Mouse (Mus musculus): ENCODE results near the gene Rd3l. TPM values are rescaled to one million over a fixed set of nuclear protein-coding genes. Genes with fewer than 3 reads are reported as not detected.

The Rd3l gene
- not detected for polyA plus RNA-seq (2014; fragmentation: Illumina TruSeq; extraction: RNeasy Lipid Tissue Mini Kit (QIAGEN cat#74804); ENCODE audit: low replicate concordance)

DNA sequence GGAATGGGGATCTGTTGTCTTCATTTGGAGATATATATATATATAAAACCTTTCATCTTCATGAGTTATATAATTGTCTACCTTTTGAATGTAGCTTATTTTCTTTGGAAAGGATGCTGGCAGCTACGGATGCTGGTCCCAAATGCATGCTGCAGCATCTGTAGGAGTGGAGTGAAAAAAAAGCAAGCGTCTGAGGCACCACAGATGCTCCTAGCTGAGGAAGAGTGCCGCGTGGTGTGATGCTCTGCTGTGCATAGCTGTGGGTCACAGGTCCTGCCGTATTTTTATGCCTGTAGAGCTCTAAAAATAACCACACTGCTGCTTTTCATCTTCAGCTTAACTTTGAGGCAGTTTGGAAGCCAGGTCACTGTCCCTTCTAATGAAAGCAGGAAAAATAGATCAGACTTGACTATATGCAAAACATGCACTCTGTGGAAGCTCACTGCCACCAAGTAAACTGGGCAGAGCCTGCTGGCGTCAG is at the start of gene Rd3l:
Gene Rd3l, minus strand, starts transcription at position 431 of the 481 bp plus-strand sequence.

GRCm38 (mm10) chr12:111971231-111971686 is 9.9 kb downstream of the Rd3l start, which contains the start of gene Tdrd9:
TSS of gene Tdrd9 (plus strand) at chr12:111971559.

DNA sequence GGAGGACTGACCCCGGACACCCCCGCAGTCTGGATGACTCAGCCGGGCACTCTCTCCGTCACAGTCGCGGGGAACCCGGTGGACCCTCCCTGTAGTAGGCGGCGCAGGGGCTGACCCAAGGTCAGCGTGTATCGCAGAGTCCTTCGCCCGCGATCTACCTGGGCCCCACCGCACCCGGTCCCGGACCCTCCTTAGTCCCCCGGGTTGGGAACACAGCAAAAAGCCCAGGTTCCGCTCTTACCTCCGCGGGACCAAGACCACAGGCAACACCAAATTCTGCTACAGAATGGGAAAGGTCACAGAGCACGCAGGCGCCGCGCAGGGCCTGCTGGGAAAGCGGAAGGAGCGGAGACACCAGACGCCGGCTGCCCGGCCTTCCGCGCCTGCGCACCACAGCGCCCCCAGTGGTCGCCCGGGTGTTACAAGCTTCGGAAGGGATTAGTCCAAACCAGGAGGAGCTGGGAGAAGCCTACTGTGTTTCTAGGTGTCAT is 14.4 kb downstream of the Rd3l start, which contains the start of gene Atp5mpl:
Gene Atp5mpl, minus strand, starts transcription at position 295 of the 491 bp plus-strand sequence.

Other genes with a start within 250 kb of the Rd3l start
- 2.2 TPM for gene Klc1, start 222.5 kb downstream of the Rd3l start, polyA plus RNA-seq (2014; fragmentation: Illumina TruSeq; extraction: RNeasy Lipid Tissue Mini Kit (QIAGEN cat#74804); ENCODE audit: low replicate concordance)
- not detected for gene Xrcc3, start 167.4 kb downstream of the Rd3l start, polyA plus RNA-seq (2014; fragmentation: Illumina TruSeq; extraction: RNeasy Lipid Tissue Mini Kit (QIAGEN cat#74804); ENCODE audit: low replicate concordance)
- 15.7 TPM for gene Zfyve21, start 167.1 kb downstream of the Rd3l start, polyA plus RNA-seq (2014; fragmentation: Illumina TruSeq; extraction: RNeasy Lipid Tissue Mini Kit (QIAGEN cat#74804); ENCODE audit: low replicate concordance)
- 4.7 TPM for gene Ppp1r13b, start 73.2 kb downstream of the Rd3l start, polyA plus RNA-seq (2014; fragmentation: Illumina TruSeq; extraction: RNeasy Lipid Tissue Mini Kit (QIAGEN cat#74804); ENCODE audit: low replicate concordance)
- 1,018 TPM for gene Atp5mpl, start 14.3 kb downstream of the Rd3l start, polyA plus RNA-seq (2014; fragmentation: Illumina TruSeq; extraction: RNeasy Lipid Tissue Mini Kit (QIAGEN cat#74804); ENCODE audit: low replicate concordance)
- gene Tdrd9, start 9.8 kb downstream of the Rd3l start, polyA plus RNA-seq (2014; fragmentation: Illumina TruSeq; extraction: RNeasy Lipid Tissue Mini Kit (QIAGEN cat#74804); ENCODE audit: low replicate concordance) = not detected
- gene Aspg, start 125.4 kb upstream of the Rd3l start, polyA plus RNA-seq (2014; fragmentation: Illumina TruSeq; extraction: RNeasy Lipid Tissue Mini Kit (QIAGEN cat#74804); ENCODE audit: low replicate concordance) = not detected
- not detected for gene Kif26a, start 164.9 kb upstream of the Rd3l start, polyA plus RNA-seq (2014; fragmentation: Illumina TruSeq; extraction: RNeasy Lipid Tissue Mini Kit (QIAGEN cat#74804); ENCODE audit: low replicate concordance)